Mouse (Mus musculus): ENCODE measurements around the gene Tut4. TPM values are rescaled to one million over a fixed set of nuclear protein-coding genes. Genes with fewer than 3 reads are reported as not detected.
A peak's percentile ranks its signal among the peaks of the same experiment; 100 is the strongest.

The Tut4 gene
- total RNA-seq (2021), result 10 to 100 TPM; 47.1 to 50.1 TPM
- long read RNA-seq, partial matches to known transcripts, result 1 of 7 reads
- long read RNA-seq, other reads (novel, unspliced or antisense), result 4 of 7 reads

GRCm38 (mm10) chr4:108459231-108460155, at the start of gene Tut4:
Tut4 (plus strand) TSS chr4:108459426.
- peak; percentile 89 to 93 for DNase-seq (ENCODE audit: low spot score in 2 of 2)

- DNase-seq (ENCODE audit: low spot score in 2 of 2), result no peak
These were observed 34.6 kb upstream of the Tut4 start for GRCm38 (mm10) chr4:108424587-108424986.

GRCm38 (mm10) chr4:108427719-108428340, 31.4 kb upstream of the Tut4 start:
- no peak for DNase-seq (ENCODE audit: low spot score in 2 of 2)

GRCm38 (mm10) chr4:108428341-108428721, 30.9 kb upstream of the Tut4 start:
- DNase-seq (ENCODE audit: low spot score in 2 of 2), result no peak

GRCm38 (mm10) chr4:108430656-108431560, 28.3 kb upstream of the Tut4 start:
- DNase-seq (ENCODE audit: low spot score in 2 of 2), result peak; percentile 4 to 17

GRCm38 (mm10) chr4:108431561-108431936, 27.7 kb upstream of the Tut4 start:
- DNase-seq (ENCODE audit: low spot score in 2 of 2), result no peak

GRCm38 (mm10) chr4:108433341-108433740, 25.9 kb upstream of the Tut4 start:
- DNase-seq (ENCODE audit: low spot score in 2 of 2), result no peak

- no peak for DNase-seq (ENCODE audit: low spot score in 2 of 2)
These were observed 25.0 kb upstream of the Tut4 start for GRCm38 (mm10) chr4:108434221-108434620.

GRCm38 (mm10) chr4:108434781-108435180, 24.4 kb upstream of the Tut4 start:
- no peak for DNase-seq (ENCODE audit: low spot score in 2 of 2)

- DNase-seq (ENCODE audit: low spot score in 2 of 2), result no peak
These were observed 23.6 kb upstream of the Tut4 start for GRCm38 (mm10) chr4:108435646-108436045.

GRCm38 (mm10) chr4:108436225-108436624, 23.0 kb upstream of the Tut4 start:
- DNase-seq (ENCODE audit: low spot score in 2 of 2), result no peak

GRCm38 (mm10) chr4:108438082-108438840, 21.0 kb upstream of the Tut4 start:
- no peak for DNase-seq (ENCODE audit: low spot score in 2 of 2)

GRCm38 (mm10) chr4:108448091-108448490, 11.1 kb upstream of the Tut4 start:
- DNase-seq (ENCODE audit: low spot score in 2 of 2), result no peak

GRCm38 (mm10) chr4:108456028-108456427, 3.2 kb upstream of the Tut4 start:
- DNase-seq (ENCODE audit: low spot score in 2 of 2), result no peak

- no peak for DNase-seq (ENCODE audit: low spot score in 2 of 2)
These were observed 955 bp upstream of the Tut4 start for GRCm38 (mm10) chr4:108458201-108458741.

- peak; percentile 46 to 58 for DNase-seq (ENCODE audit: low spot score in 2 of 2)
These were observed 1.1 kb downstream of the Tut4 start for GRCm38 (mm10) chr4:108460156-108460923.

GRCm38 (mm10) chr4:108461262-108461903, 2.2 kb downstream of the Tut4 start:
- no peak for DNase-seq (ENCODE audit: low spot score in 2 of 2)

GRCm38 (mm10) chr4:108473586-108473985, 14.4 kb downstream of the Tut4 start:
- DNase-seq (ENCODE audit: low spot score in 2 of 2), result no peak

- DNase-seq (ENCODE audit: low spot score in 2 of 2), result no peak
These were observed 23.6 kb downstream of the Tut4 start for GRCm38 (mm10) chr4:108482776-108483175.
